Mouse (Mus musculus) lung, postnatal 0 days (tissue): Measurements from ENCODE around the gene Atg10.

ENCODE experiments used
- CTCF ChIP-seq: IDR thresholded peaks from 2 replicates; pipeline ENCODE4 v1.5.1; 2016; ENCODE audit warnings: antibody characterized with exemption, mild to moderate bottlenecking
- EP300 ChIP-seq: IDR thresholded peaks from 2 replicates; pipeline ENCODE4 v1.6.1; 2016; ENCODE audit warnings: antibody characterized with exemption, mild to moderate bottlenecking, control low read depth

GRCm38 (mm10) chr13:91216656-91217205 is 7.0 kb downstream of the Atg10 start:
- TF ChIP-seq CTCF (no peak), EP300 (no peak)
